Mouse (Mus musculus) spleen, adult 2 months (tissue): ENCODE data around the gene Fgfr2.

Experiments
- CTCF ChIP-seq: fragments of 200-500 bp; IDR thresholded peaks from 2 replicates; pipeline ENCODE4 v1.5.1; 2011; ENCODE audit warnings: mild to moderate bottlenecking, inconsistent platforms; ENCODE audit not compliant: insufficient read depth, insufficient read length, insufficient replicate concordance; ENCODE audit errors: extremely low read depth
- POLR2A ChIP-seq: fragments of 200-500 bp; IDR thresholded peaks from 2 replicates; pipeline ENCODE4 v1.6.1; 2011; ENCODE audit warnings: low read depth, low read length, inconsistent platforms

DNA sequence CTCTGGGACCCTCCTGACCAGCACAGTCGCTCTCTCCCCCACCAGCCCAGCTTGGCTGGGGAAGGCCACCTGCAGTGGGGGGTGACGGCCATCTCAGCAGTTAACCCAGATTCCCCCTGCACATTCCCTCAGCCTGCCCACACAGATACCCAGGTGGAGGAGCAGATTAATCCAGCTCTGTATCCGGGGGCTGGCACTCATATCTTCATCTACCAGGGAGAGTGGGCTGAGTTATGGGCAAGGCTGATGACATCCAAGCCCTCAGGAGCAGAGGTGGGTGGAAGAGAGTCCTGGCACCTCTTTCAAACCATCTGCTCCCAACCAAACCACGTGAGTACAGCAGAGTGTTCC, 230.9 kb downstream of the Fgfr2 start:
- no peak for TF ChIP-seq CTCF
- no peak for TF ChIP-seq POLR2A
